Mouse (Mus musculus) heart, adult 2 months (tissue): Measurements from ENCODE around the gene Pin4.

Source experiments
- CTCF ChIP-seq: fragments of 200-600 bp; IDR thresholded peaks from 2 replicates; pipeline ENCODE4 v1.8.1; 2022; ENCODE audit warnings: antibody characterized with exemption, mild to moderate bottlenecking, moderate library complexity
- EP300 ChIP-seq: fragments of 200-500 bp; IDR thresholded peaks from 2 replicates; pipeline ENCODE4 v1.6.1; 2011; ENCODE audit warnings: low read depth, low read length, control low read depth; ENCODE audit not compliant: insufficient read depth
- POLR2A ChIP-seq: fragments of 200-500 bp; IDR thresholded peaks from 2 replicates; pipeline ENCODE4 v1.6.1; 2011; ENCODE audit warnings: mild to moderate bottlenecking, low read depth, low read length, control low read depth; ENCODE audit not compliant: insufficient read depth

GRCm38 (mm10) chrX:102141157-102141556 lies 21.9 kb downstream of the Pin4 start:
- TF ChIP-seq POLR2A (no peak), CTCF (no peak), EP300 (no peak)
